Mouse (Mus musculus): ENCODE measurements around the gene Plpp4.

GRCm38 (mm10) chr7:129303356-129303755 is 46.5 kb downstream of the Plpp4 start:
- TF ChIP-seq EP300 (IDR thresholded peaks at IDR 0.05; ENCODE audit: low read length) (no peak), POLR2A (IDR thresholded peaks at IDR 0.05; ENCODE audit: low read depth, low read length) (no peak), USF1 (IDR thresholded peaks at IDR 0.05; ENCODE audit: low read depth, low read length) (no peak)
